Mouse (Mus musculus) kidney, adult 2 months (tissue): Measurements from ENCODE around the gene Klhl3. TPM values are rescaled to one million over a fixed set of nuclear protein-coding genes. Genes with fewer than 3 reads are reported as not detected.

ENCODE experiments used
- DNase-seq: peaks from one replicate; pipeline ENCODE4 v3.0.0; 2021
- H3K27ac ChIP-seq: fragments of 200-500 bp; 2 replicates; pipeline ENCODE4 v1.5.1; 2012; ENCODE audit warnings: low read depth, low read length, control low read depth, inconsistent platforms; ENCODE audit not compliant: insufficient read depth
- H3K27me3 ChIP-seq: fragments of 200-500 bp; replicated peaks from 2 replicates; pipeline ENCODE4 v1.6.1; 2012; ENCODE audit warnings: mild to moderate bottlenecking, moderate library complexity, low read length, inconsistent platforms; ENCODE audit not compliant: control insufficient read depth, insufficient read depth
- H3K36me3 ChIP-seq: fragments of 200-500 bp; 2 replicates; pipeline ENCODE4 v1.6.1; 2012; ENCODE audit warnings: mild to moderate bottlenecking, moderate library complexity, low read length, inconsistent platforms; ENCODE audit not compliant: control insufficient read depth, insufficient read depth
- H3K4me1 ChIP-seq: fragments of 200-500 bp; 2 replicates; pipeline ENCODE4 v1.6.1; 2011; ENCODE audit warnings: low read length; ENCODE audit not compliant: control insufficient read depth, insufficient read depth
- H3K4me3 ChIP-seq: fragments of 200-500 bp; 2 replicates; pipeline ENCODE4 v1.5.1; 2011; ENCODE audit warnings: mild to moderate bottlenecking, low read depth, low read length, control low read depth; ENCODE audit not compliant: insufficient read depth
- CTCF ChIP-seq: fragments of 200-500 bp; conservative IDR thresholded peaks from 2 replicates; pipeline ENCODE4 v1.5.1; 2011; ENCODE audit warnings: low read depth, mild to moderate bottlenecking, control low read depth, low read length, moderate library complexity, mixed read lengths; ENCODE audit not compliant: insufficient read depth, insufficient read length
- POLR2A ChIP-seq: fragments of 200-500 bp; IDR thresholded peaks from one replicate; pipeline ENCODE4 v1.6.1; 2011; ENCODE audit warnings: low read depth, low read length, control low read depth
- WGBS: fragments of 180-500 bp; shearing (Covaris S2); methylation state at CpG from one replicate; pipeline ENCODE4 v1.1.7; 2018; 5-methylcytosine and 5-hydroxymethylcytosine counted together
- polyA plus RNA-seq: library from polyadenylated mRNA; depleted of rRNA; stranded (reverse); fragments of >200 nt; gene quantifications from 2 replicates; pipeline ENCODE4 v1.2.3, GENCODE M21; 2012

The Klhl3 gene
- polyA plus RNA-seq, 1 experiment, result 26.3 TPM

DNA sequence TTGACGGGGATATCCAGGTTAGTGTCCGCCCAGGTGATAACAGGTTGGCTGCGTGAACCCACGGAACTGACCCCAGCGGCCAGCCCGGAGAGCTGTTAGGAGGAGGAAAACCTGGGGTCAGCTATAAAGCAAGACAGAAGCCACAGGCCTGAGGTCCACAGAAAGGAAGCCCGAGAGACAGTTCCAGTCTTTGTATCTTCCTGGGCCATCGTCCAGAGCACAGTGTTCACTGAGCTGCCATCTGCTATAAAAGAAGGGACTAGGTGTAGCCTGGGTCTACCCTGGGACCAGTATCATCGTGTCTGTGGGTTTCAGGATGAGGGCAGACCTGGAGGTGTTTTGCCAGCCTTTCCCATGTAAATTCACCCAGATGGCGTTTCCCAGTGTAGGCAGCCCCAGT is 61.7 kb downstream of the Klhl3 start:
- no peaks in the 10 kb centered on the region for H3K27me3 ChIP-seq
- TF ChIP-seq POLR2A (no peak), CTCF (no peak)
- DNase-seq, result no peak
- no peaks in the 10 kb centered on the region for H3K36me3 ChIP-seq
- 91% methylated on average over 10 of the region's 10 CpGs for WGBS
- H3K4me1 ChIP-seq, result no peaks in the 10 kb centered on the region
- no peak overlapping the region for H3K27ac ChIP-seq
- no peak overlapping the region for H3K4me3 ChIP-seq

- no peak; the same call in 1 of the 2 replicates for TF ChIP-seq CTCF
- TF ChIP-seq POLR2A, result no peak
- no peak for DNase-seq
- WGBS, result 74% methylated on average over 7 of the region's 7 CpGs
These were observed 62.1 kb downstream of the Klhl3 start for GRCm38 (mm10) chr13:58051251-58051650.

GRCm38 (mm10) chr13:58049121-58049520 is 64.3 kb downstream of the Klhl3 start:
- no peak overlapping the region for H3K4me3 ChIP-seq
- no peaks in the 10 kb centered on the region for H3K36me3 ChIP-seq
- TF ChIP-seq CTCF (no peak), POLR2A (no peak)
- H3K27me3 ChIP-seq, result no peaks in the 10 kb centered on the region
- H3K4me1 ChIP-seq, result no peaks in the 10 kb centered on the region
- DNase-seq, result no peak
- H3K27ac ChIP-seq, result no peak overlapping the region
- WGBS, result 82% methylated on average over 5 of the region's 5 CpGs

More at GRCm38 (mm10) chr13:58051251-58051650, 62.1 kb downstream of the Klhl3 start:
- no peaks in the 10 kb centered on the region for H3K36me3 ChIP-seq
- no peak overlapping the region for H3K4me3 ChIP-seq
- H3K27me3 ChIP-seq, result no peaks in the 10 kb centered on the region
- H3K27ac ChIP-seq, result no peak overlapping the region; the same call in 1 of the 2 replicates
- no peaks in the 10 kb centered on the region for H3K4me1 ChIP-seq

DNA sequence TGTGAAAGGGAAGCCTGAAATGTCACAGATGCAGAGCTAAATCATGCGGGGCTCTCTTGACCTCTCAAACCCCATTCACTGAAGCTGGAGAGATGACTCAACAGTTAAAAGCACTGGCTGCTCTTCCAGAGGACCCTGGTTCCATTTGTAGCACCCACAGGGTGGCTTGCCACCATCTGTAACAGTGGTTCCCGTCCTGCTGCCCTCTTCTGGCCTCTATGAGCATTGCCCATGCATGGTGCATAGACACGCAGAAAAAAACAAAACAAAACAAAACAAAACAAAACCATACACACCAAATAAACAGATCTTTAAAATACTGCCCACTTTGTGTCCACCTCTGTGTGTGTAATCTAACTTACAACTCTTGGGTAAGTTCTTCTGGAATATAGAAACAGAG is 65.3 kb downstream of the Klhl3 start:
- no peak overlapping the region for H3K4me3 ChIP-seq
- no peak overlapping the region for H3K27ac ChIP-seq
- no peaks in the 10 kb centered on the region for H3K27me3 ChIP-seq
- WGBS, result 88% methylated on average over 3 of the region's 3 CpGs
- DNase-seq, result no peak
- no peaks in the 10 kb centered on the region for H3K4me1 ChIP-seq
- TF ChIP-seq POLR2A (no peak), CTCF (peak; percentile 42)
- no peaks in the 10 kb centered on the region for H3K36me3 ChIP-seq

DNA sequence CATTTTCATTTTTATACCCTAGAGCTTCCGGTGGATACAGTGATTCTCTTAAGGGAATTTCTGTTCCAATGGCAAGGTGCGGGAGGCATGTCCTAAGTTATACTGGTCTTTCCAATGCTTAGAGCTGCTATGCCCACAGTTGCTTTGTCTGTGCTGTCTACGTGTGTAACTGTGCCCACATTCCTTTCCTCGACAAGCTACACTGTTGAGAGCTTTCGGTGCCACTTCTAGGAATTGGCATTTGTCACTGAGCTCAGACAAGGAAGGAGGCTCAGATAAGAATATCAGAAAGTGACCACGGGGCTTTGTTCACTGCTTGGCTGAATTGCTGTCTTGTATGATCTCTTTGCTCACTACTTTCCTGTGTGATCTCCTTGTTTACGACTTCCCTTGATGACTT is 67.2 kb downstream of the Klhl3 start:
- TF ChIP-seq POLR2A, result no peak
- TF ChIP-seq CTCF, result no peak
- H3K4me1 ChIP-seq, result no peaks in the 10 kb centered on the region
- 88% methylated on average over 7 of the region's 7 CpGs for WGBS

GRCm38 (mm10) chr13:58045278-58045677 is 68.1 kb downstream of the Klhl3 start:
- TF ChIP-seq POLR2A (no peak), CTCF (peak; percentile 31)
- H3K4me3 ChIP-seq, result no peak overlapping the region
- DNase-seq, result no peak
- no peaks in the 10 kb centered on the region for H3K4me1 ChIP-seq
- no peaks in the 10 kb centered on the region for H3K36me3 ChIP-seq
- H3K27me3 ChIP-seq, result no peaks in the 10 kb centered on the region
- H3K27ac ChIP-seq, result no peak overlapping the region
- WGBS, result 81% methylated on average over 4 of the region's 4 CpGs

More for the DNA sequence above, 67.2 kb downstream of the Klhl3 start:
- no peak overlapping the region for H3K4me3 ChIP-seq
- no peak for DNase-seq
- no peaks in the 10 kb centered on the region for H3K36me3 ChIP-seq
- H3K27ac ChIP-seq, result no peak overlapping the region
- no peaks in the 10 kb centered on the region for H3K27me3 ChIP-seq

GRCm38 (mm10) chr13:58043278-58043677 is 70.1 kb downstream of the Klhl3 start:
- 91% methylated on average over 8 of the region's 8 CpGs for WGBS
- H3K4me3 ChIP-seq, result no peak overlapping the region
- DNase-seq, result no peak

DNA sequence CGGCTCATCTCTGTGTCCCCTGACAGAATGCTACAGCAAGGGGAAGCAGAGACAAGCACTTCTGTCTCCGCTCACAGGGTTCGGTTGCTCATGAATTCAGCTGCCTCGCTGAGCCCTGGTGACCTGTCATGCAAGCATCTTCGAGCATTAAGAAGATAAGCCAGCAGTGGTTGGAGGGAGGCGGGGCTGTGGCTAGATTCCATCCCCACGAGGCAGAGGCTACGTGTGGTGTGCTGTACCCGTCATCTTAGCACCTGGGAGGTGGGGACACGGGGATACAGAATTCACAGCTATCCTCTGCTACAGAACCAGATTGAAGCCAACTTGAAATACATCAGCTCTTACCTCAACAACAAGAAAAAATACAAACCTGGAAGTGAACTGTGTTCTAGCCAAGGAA is 73.3 kb downstream of the Klhl3 start:
- Histone ChIP-seq H3K27ac (no peak overlapping the region), H3K36me3 (no peaks in the 10 kb centered on the region), H3K4me1 (0 out of 2 replicates have a peak, but pooled peaks cover 2% of the 10 kb centered on the region), H3K4me3 (no peak overlapping the region), H3K27me3 (no peaks in the 10 kb centered on the region)
- WGBS, result 76% methylated on average over 10 of the region's 10 CpGs
- TF ChIP-seq CTCF, result no peak
- no peak for TF ChIP-seq POLR2A
- DNase-seq, result no peak

More at GRCm38 (mm10) chr13:58043278-58043677, 70.1 kb downstream of the Klhl3 start:
- no peaks in the 10 kb centered on the region for H3K4me1 ChIP-seq
- no peaks in the 10 kb centered on the region for H3K27me3 ChIP-seq
- no peaks in the 10 kb centered on the region for H3K36me3 ChIP-seq
- H3K27ac ChIP-seq, result no peak overlapping the region
- TF ChIP-seq POLR2A (no peak), CTCF (no peak)
